Mouse (Mus musculus): ENCODE data around the gene Gm49368. TPM values are rescaled to one million over a fixed set of nuclear protein-coding genes. Genes with fewer than 3 reads are reported as not detected.

Gm49368 gene
- total and polyA plus RNA-seq, 3 experiments: not detected

DNA sequence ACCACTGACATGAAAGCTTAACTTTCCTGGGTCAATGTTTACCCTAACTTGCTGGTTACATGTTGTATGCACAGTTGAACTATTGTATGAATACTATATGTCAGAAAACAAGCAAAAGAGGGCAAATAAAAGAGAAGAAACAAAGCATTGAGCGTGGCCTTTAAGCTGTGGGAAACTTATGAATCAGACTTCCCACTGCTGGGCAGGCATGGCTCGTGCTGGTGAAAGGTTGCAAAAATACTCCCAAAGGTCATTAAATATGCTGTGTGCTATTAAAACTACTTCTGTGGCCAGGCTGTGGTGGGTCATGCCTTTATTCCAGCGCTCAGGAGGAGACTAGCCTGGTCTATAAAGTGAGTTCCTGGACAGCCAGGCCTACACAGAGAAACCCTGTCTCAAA lies 107.5 kb downstream of the Gm49368 start:
- Histone ChIP-seq H3K4me1 (ENCODE audit: control insufficient read depth in 1 of 2, insufficient read depth in 2 of 2, low read length in 2 of 2) (no peaks in the 10 kb centered on the region), H3K27me3 (ENCODE audit: control insufficient read depth in 1 of 2, insufficient read depth in 2 of 2, low read length in 2 of 2) (peaks cover 7 to 13% of the 10 kb centered on the region in 2 experiments), H3K9ac (ENCODE audit: control insufficient read depth, low read depth, low read length, poor library complexity, severe bottlenecking) (no peak overlapping the region), H3K4me3 (ENCODE audit: control insufficient read depth in 1 of 2, insufficient read depth in 1 of 2, low read depth in 2 of 2, low read length in 2 of 2) (no peak overlapping the region), H3K36me3 (ENCODE audit: control insufficient read depth in 1 of 2, insufficient read depth in 2 of 2, low read length in 2 of 2) (no peaks in the 10 kb centered on the region), H3K79me2 (ENCODE audit: control insufficient read depth, insufficient read depth, low read length, poor library complexity) (no peaks in the 10 kb centered on the region), H3K9me3 (replicated peaks; ENCODE audit: insufficient read depth, low read length) (no peaks in the 10 kb centered on the region), H3K27ac (ENCODE audit: control insufficient read depth, low read depth, low read length) (no peak overlapping the region)
- DNase-seq (ENCODE audit: low read depth, low spot score): no peak
- TF ChIP-seq USF2 (IDR thresholded peaks at IDR 0.05; ENCODE audit: borderline replicate concordance in 1 of 2, insufficient read depth in 1 of 2, low read depth in 1 of 2, low read length in 2 of 2) (no peak), NELFE (IDR thresholded peaks at IDR 0.05; ENCODE audit: low read depth, low read length) (no peak), RAD21 (IDR thresholded peaks at IDR 0.05; ENCODE audit: low read depth, low read length) (no peak), MAZ (IDR thresholded peaks at IDR 0.05; ENCODE audit: low read depth, low read length) (no peak), ZNF384 (IDR thresholded peaks at IDR 0.05; ENCODE audit: low read depth, low read length) (no peak), CTCF (IDR thresholded peaks at IDR 0.05 in 2 of 3, conservative IDR thresholded peaks at IDR 0.05 in 1 of 3; ENCODE audit: control insufficient read depth in 1 of 3, insufficient read depth in 1 of 3, low read depth in 2 of 3, low read length in 3 of 3, poor library complexity in 1 of 3, severe bottlenecking in 1 of 3) (no peak), POLR2A (IDR thresholded peaks at IDR 0.05; ENCODE audit: control insufficient read depth in 1 of 2, insufficient read depth in 1 of 2, low read depth in 1 of 2, low read length in 2 of 2, poor library complexity in 1 of 2) (no peak), BHLHE40 (IDR thresholded peaks at IDR 0.05; ENCODE audit: borderline replicate concordance, low read depth, low read length) (no peak), UBTF (IDR thresholded peaks at IDR 0.05; ENCODE audit: borderline replicate concordance, insufficient read depth, low read depth, low read length) (no peak)

Other genes starting within 250 kb of the Gm49368 start
- 44.4 and 47.8 TPM in 2 replicates for gene Stx4a, start 238.4 kb upstream of the Gm49368 start, total RNA-seq (2012; rRNA removed)
- 100 to 1,000 TPM in 1 of 2 experiments, not detected in 1; 121 TPM for gene Stx4a, start 238.4 kb upstream of the Gm49368 start, polyA plus RNA-seq (2012; ENCODE audit: insufficient read depth in 1 of 2, insufficient read length in 2 of 2, low read depth in 1 of 2, low replicate concordance in 2 of 2, missing spikeins in 1 of 2)
- gene Stx1b, start 238.1 kb upstream of the Gm49368 start, total RNA-seq (2012; rRNA removed): 0.03 and 0.15 TPM in 2 replicates
- under 1 TPM in 1 of 2 experiments, not detected in 1; 0.56 TPM for gene Stx1b, start 238.1 kb upstream of the Gm49368 start, polyA plus RNA-seq (2012; ENCODE audit: insufficient read depth in 1 of 2, insufficient read length in 2 of 2, low read depth in 1 of 2, low replicate concordance in 2 of 2, missing spikeins in 1 of 2)
- 30.1 and 35.8 TPM in 2 replicates for gene Zfp646, start 186.5 kb upstream of the Gm49368 start, total RNA-seq (2012; rRNA removed)
- 10 to 100 TPM in 1 of 2 experiments, not detected in 1; 38.2 TPM for gene Zfp646, start 186.5 kb upstream of the Gm49368 start, polyA plus RNA-seq (2012; ENCODE audit: insufficient read depth in 1 of 2, insufficient read length in 2 of 2, low read depth in 1 of 2, low replicate concordance in 2 of 2, missing spikeins in 1 of 2)
- gene Zfp668, start 185.9 kb upstream of the Gm49368 start, total RNA-seq (2012; rRNA removed): 7.7 and 9.1 TPM in 2 replicates
- gene Zfp668, start 185.9 kb upstream of the Gm49368 start, polyA plus RNA-seq (2012; ENCODE audit: insufficient read depth in 1 of 2, insufficient read length in 2 of 2, low read depth in 1 of 2, low replicate concordance in 2 of 2, missing spikeins in 1 of 2): 10 to 100 TPM in 1 of 2 experiments, not detected in 1; 15.6 TPM
- gene Prss53, start 171.7 kb upstream of the Gm49368 start, total RNA-seq (2012; rRNA removed): 0.10 and 0.15 TPM in 2 replicates
- gene Prss53, start 171.7 kb upstream of the Gm49368 start, polyA plus RNA-seq (2012; ENCODE audit: insufficient read depth in 1 of 2, insufficient read length in 2 of 2, low read depth in 1 of 2, low replicate concordance in 2 of 2, missing spikeins in 1 of 2): under 1 TPM in 1 of 2 experiments, not detected in 1; 0.77 TPM
- not detected in 2 replicates for gene Gm21974, start 167.2 kb upstream of the Gm49368 start, total RNA-seq (2012; rRNA removed)
- gene Gm21974, start 167.2 kb upstream of the Gm49368 start, polyA plus RNA-seq (2012; ENCODE audit: insufficient read depth in 1 of 2, insufficient read length in 2 of 2, low read depth in 1 of 2, low replicate concordance in 2 of 2, missing spikeins in 1 of 2): not detected
- 28.7 and 36.2 TPM in 2 replicates for gene Vkorc1, start 167.1 kb upstream of the Gm49368 start, total RNA-seq (2012; rRNA removed)
- gene Vkorc1, start 167.1 kb upstream of the Gm49368 start, polyA plus RNA-seq (2012; ENCODE audit: insufficient read depth in 1 of 2, insufficient read length in 2 of 2, low read depth in 1 of 2, low replicate concordance in 2 of 2, missing spikeins in 1 of 2): 10 to 100 TPM in 1 of 2 experiments, not detected in 1; 66.4 TPM
- gene Bckdk, start 158.6 kb upstream of the Gm49368 start, total RNA-seq (2012; rRNA removed): 32.6 and 35.0 TPM in 2 replicates
- gene Bckdk, start 158.6 kb upstream of the Gm49368 start, polyA plus RNA-seq (2012; ENCODE audit: insufficient read depth in 1 of 2, insufficient read length in 2 of 2, low read depth in 1 of 2, low replicate concordance in 2 of 2, missing spikeins in 1 of 2): 100 to 1,000 TPM in 1 of 2 experiments, not detected in 1; 126 TPM
- 40.3 and 45.8 TPM in 2 replicates for gene Kat8, start 150.2 kb upstream of the Gm49368 start, total RNA-seq (2012; rRNA removed)
- 10 to 100 TPM in 1 of 2 experiments, not detected in 1; 39.5 TPM for gene Kat8, start 150.2 kb upstream of the Gm49368 start, polyA plus RNA-seq (2012; ENCODE audit: insufficient read depth in 1 of 2, insufficient read length in 2 of 2, low read depth in 1 of 2, low replicate concordance in 2 of 2, missing spikeins in 1 of 2)
- gene Prss8, start 132.6 kb upstream of the Gm49368 start, total RNA-seq (2012; rRNA removed): 0.12 TPM in 1 of 2 replicates, not detected in the other
- under 1 TPM in 1 of 2 experiments, not detected in 1; 0.21 TPM for gene Prss8, start 132.6 kb upstream of the Gm49368 start, polyA plus RNA-seq (2012; ENCODE audit: insufficient read depth in 1 of 2, insufficient read length in 2 of 2, low read depth in 1 of 2, low replicate concordance in 2 of 2, missing spikeins in 1 of 2)
- gene Prss36, start 116.0 kb upstream of the Gm49368 start, total RNA-seq (2012; rRNA removed): 1.7 and 1.9 TPM in 2 replicates
- gene Prss36, start 116.0 kb upstream of the Gm49368 start, polyA plus RNA-seq (2012; ENCODE audit: insufficient read depth in 1 of 2, insufficient read length in 2 of 2, low read depth in 1 of 2, low replicate concordance in 2 of 2, missing spikeins in 1 of 2): 1 to 10 TPM in 1 of 2 experiments, not detected in 1; 5.1 TPM
- 49.7 and 60.5 TPM in 2 replicates for gene Fus, start 95.2 kb upstream of the Gm49368 start, total RNA-seq (2012; rRNA removed)
- gene Fus, start 95.2 kb upstream of the Gm49368 start, polyA plus RNA-seq (2012; ENCODE audit: insufficient read depth in 1 of 2, insufficient read length in 2 of 2, low read depth in 1 of 2, low replicate concordance in 2 of 2, missing spikeins in 1 of 2): 100 to 1,000 TPM; 346 to 848 TPM
- 0.10 and 0.12 TPM in 2 replicates for gene Pycard, start 68.8 kb upstream of the Gm49368 start, total RNA-seq (2012; rRNA removed)
- under 1 TPM in 1 of 2 experiments, not detected in 1; 0.24 TPM for gene Pycard, start 68.8 kb upstream of the Gm49368 start, polyA plus RNA-seq (2012; ENCODE audit: insufficient read depth in 1 of 2, insufficient read length in 2 of 2, low read depth in 1 of 2, low replicate concordance in 2 of 2, missing spikeins in 1 of 2)
- gene Trim72, start 58.7 kb upstream of the Gm49368 start, total RNA-seq (2012; rRNA removed): 0.13 and 0.19 TPM in 2 replicates
- gene Trim72, start 58.7 kb upstream of the Gm49368 start, polyA plus RNA-seq (2012; ENCODE audit: insufficient read depth in 1 of 2, insufficient read length in 2 of 2, low read depth in 1 of 2, low replicate concordance in 2 of 2, missing spikeins in 1 of 2): under 1 TPM in 1 of 2 experiments, not detected in 1; 0.14 TPM
- gene Itgam, start within 50 bp of the Gm49368 start, total RNA-seq (2012; rRNA removed): not detected in 2 replicates
- gene Itgam, start within 50 bp of the Gm49368 start, polyA plus RNA-seq (2012; ENCODE audit: insufficient read depth in 1 of 2, insufficient read length in 2 of 2, low read depth in 1 of 2, low replicate concordance in 2 of 2, missing spikeins in 1 of 2): not detected
- gene Itgax, start 66.9 kb downstream of the Gm49368 start, total RNA-seq (2012; rRNA removed): 0.08 TPM in 1 of 2 replicates, not detected in the other
- under 1 TPM in 1 of 2 experiments, not detected in 1; 0.01 TPM for gene Itgax, start 66.9 kb downstream of the Gm49368 start, polyA plus RNA-seq (2012; ENCODE audit: insufficient read depth in 1 of 2, insufficient read length in 2 of 2, low read depth in 1 of 2, low replicate concordance in 2 of 2, missing spikeins in 1 of 2)
- not detected in 2 replicates for gene Itgad, start 91.7 kb downstream of the Gm49368 start, total RNA-seq (2012; rRNA removed)
- gene Itgad, start 91.7 kb downstream of the Gm49368 start, polyA plus RNA-seq (2012; ENCODE audit: insufficient read depth in 1 of 2, insufficient read length in 2 of 2, low read depth in 1 of 2, low replicate concordance in 2 of 2, missing spikeins in 1 of 2): not detected
- 2.9 and 3.1 TPM in 2 replicates for gene Cox6a2, start 143.7 kb downstream of the Gm49368 start, total RNA-seq (2012; rRNA removed)
- 10 to 100 TPM in 1 of 2 experiments, not detected in 1; 18.2 TPM for gene Cox6a2, start 143.7 kb downstream of the Gm49368 start, polyA plus RNA-seq (2012; ENCODE audit: insufficient read depth in 1 of 2, insufficient read length in 2 of 2, low read depth in 1 of 2, low replicate concordance in 2 of 2, missing spikeins in 1 of 2)
- gene Armc5, start 174.7 kb downstream of the Gm49368 start, total RNA-seq (2012; rRNA removed): 13.3 and 14.6 TPM in 2 replicates
- gene Armc5, start 174.7 kb downstream of the Gm49368 start, polyA plus RNA-seq (2012; ENCODE audit: insufficient read depth in 1 of 2, insufficient read length in 2 of 2, low read depth in 1 of 2, low replicate concordance in 2 of 2, missing spikeins in 1 of 2): 10 to 100 TPM in 1 of 2 experiments, not detected in 1; 23.7 TPM
- gene 9130023H24Rik, start 175.3 kb downstream of the Gm49368 start, total RNA-seq (2012; rRNA removed): 1.2 and 1.5 TPM in 2 replicates
- under 1 TPM in 1 of 2 experiments, not detected in 1; 0.96 TPM for gene 9130023H24Rik, start 175.3 kb downstream of the Gm49368 start, polyA plus RNA-seq (2012; ENCODE audit: insufficient read depth in 1 of 2, insufficient read length in 2 of 2, low read depth in 1 of 2, low replicate concordance in 2 of 2, missing spikeins in 1 of 2)
- gene Tgfb1i1, start 184.1 kb downstream of the Gm49368 start, total RNA-seq (2012; rRNA removed): 0.10 TPM in 1 of 2 replicates, not detected in the other
- gene Tgfb1i1, start 184.1 kb downstream of the Gm49368 start, polyA plus RNA-seq (2012; ENCODE audit: insufficient read depth in 1 of 2, insufficient read length in 2 of 2, low read depth in 1 of 2, low replicate concordance in 2 of 2, missing spikeins in 1 of 2): under 1 TPM in 1 of 2 experiments, not detected in 1; 0.21 TPM
- 0.29 and 0.58 TPM in 2 replicates for gene Slc5a2, start 203.0 kb downstream of the Gm49368 start, total RNA-seq (2012; rRNA removed)
- gene Slc5a2, start 203.0 kb downstream of the Gm49368 start, polyA plus RNA-seq (2012; ENCODE audit: insufficient read depth in 1 of 2, insufficient read length in 2 of 2, low read depth in 1 of 2, low replicate concordance in 2 of 2, missing spikeins in 1 of 2): under 1 TPM in 1 of 2 experiments, not detected in 1; 0.25 TPM
- gene BC017158, start 235.5 kb downstream of the Gm49368 start, total RNA-seq (2012; rRNA removed): 16.2 and 19.8 TPM in 2 replicates
- 10 to 100 TPM in 1 of 2 experiments, not detected in 1; 41.6 TPM for gene BC017158, start 235.5 kb downstream of the Gm49368 start, polyA plus RNA-seq (2012; ENCODE audit: insufficient read depth in 1 of 2, insufficient read length in 2 of 2, low read depth in 1 of 2, low replicate concordance in 2 of 2, missing spikeins in 1 of 2)